In genomic region chr14:79451681-79452590, GRCm38 (mm10) we compare ENCODE assay signal across 8 mouse cellular contexts. TPM values are rescaled to one million over a fixed set of nuclear protein-coding genes. Genes with fewer than 3 reads are reported as not detected.
A peak's percentile ranks its signal among the peaks of the same experiment; 100 is the strongest.
DNase-seq lines count a peak whose midpoint lies in the region; ATAC-seq and TF ChIP-seq lines count a peak whose summit lies in the region.
"Not testable (repeated sequence)": the region's sequence is repeated elsewhere in the genome, so short reads cannot be mapped to it uniquely, and the experiment has no call there.

Gene Kbtbd6 (plus strand): TSS chr14:79451835.

- not testable (repeated sequence) for H3K27ac ChIP-seq in cerebellum, adult 2 months (ENCODE audit: insufficient read depth, low read length); forebrain, embryonic 16.5 days (ENCODE audit: low read length); neural tube, embryonic 13.5 days (replicated peaks)
- peak within 1 kb of the TSS; percentile 81 for H3K27ac ChIP-seq in liver, postnatal 0 days (ENCODE audit: low read depth)

- peak; percentile 70 for DNase-seq in G1E (ENCODE audit: low spot score)
- peak; percentile 77 to 83 for DNase-seq in cerebellum, adult 2 months
- DNase-seq in heart, postnatal 25 days (ENCODE audit: low spot score): peak; percentile 55
- peak; percentile 71 for DNase-seq in layer of hippocampus, adult 11-12 months (ENCODE audit: low spot score)
- DNase-seq in liver, postnatal 0 days: peak; percentile 89
- DNase-seq in telencephalon, adult 2 months (ENCODE audit: low read depth, low spot score): peak; percentile 89

- H3K36me3 ChIP-seq in G1E (replicated peaks); forebrain, embryonic 16.5 days (ENCODE audit: control insufficient read depth, insufficient read depth); liver, postnatal 0 days (replicated peaks; ENCODE audit: insufficient read depth, low read length); neural tube, embryonic 13.5 days: not testable (repeated sequence)

- 22% methylated on average over 45 of the region's 89 CpGs for WGBS in cerebellum, adult 2 months
- WGBS in forebrain, embryonic 16.5 days: 22% methylated on average over 40 of the region's 89 CpGs
- 8% methylated on average over 27 of the region's 89 CpGs for WGBS in liver, postnatal 0 days (ENCODE audit: insufficient replicate concordance)
- 20% methylated on average over 43 of the region's 89 CpGs for WGBS in neural tube, embryonic 13.5 days

- not testable (repeated sequence) for H3K27me3 ChIP-seq in G1E (ENCODE audit: insufficient read depth, low read length); cerebellum, adult 2 months (ENCODE audit: control insufficient read depth, insufficient read depth, low read length); forebrain, embryonic 16.5 days (replicated peaks; ENCODE audit: control insufficient read depth, insufficient read depth, low read length); liver, postnatal 0 days (ENCODE audit: insufficient read depth, low read length); neural tube, embryonic 13.5 days

- H3K4me2 ChIP-seq in forebrain, embryonic 16.5 days (ENCODE audit: low read length): peak within 1 kb of the TSS; percentile 71
- peak within 1 kb of the TSS; percentile 84 for H3K4me2 ChIP-seq in liver, postnatal 0 days (ENCODE audit: low read depth, low read length)
- H3K4me2 ChIP-seq in neural tube, embryonic 13.5 days: peak within 1 kb of the TSS; percentile 66

- not testable (repeated sequence) for TF ChIP-seq CTCF in G1E (IDR thresholded peaks at IDR 0.05; ENCODE audit: low read depth, low read length); cerebellum, adult 2 months (IDR thresholded peaks at IDR 0.05; ENCODE audit: borderline replicate concordance, insufficient read depth, low read depth, low read length)
- TF ChIP-seq CTCF in liver, postnatal 0 days (IDR thresholded peaks at IDR 0.05; ENCODE audit: low read depth): peak; percentile 22; the same call in 1 of the 2 replicates

- intact Hi-C loops in heart, postnatal 25 days (cut with DNase I): loop anchor here (2.0 kb wide), 1 partner anchor 23 kb away; no protein-coding TSS in a partner anchor

- H3K9me3 ChIP-seq in G1E (replicated peaks); forebrain, embryonic 16.5 days (ENCODE audit: control insufficient read depth, low read length); liver, postnatal 0 days (ENCODE audit: low read length); neural tube, embryonic 13.5 days: not testable (repeated sequence)

- H3K4me3 ChIP-seq in G1E (ENCODE audit: low read depth, low read length): peak within 1 kb of the TSS; percentile 72
- peak within 1 kb of the TSS; percentile 77 for H3K4me3 ChIP-seq in cerebellum, adult 2 months (replicated peaks; ENCODE audit: insufficient read depth, low read depth, low read length)
- peak within 1 kb of the TSS; percentile 70 for H3K4me3 ChIP-seq in forebrain, embryonic 16.5 days (replicated peaks; ENCODE audit: low read length)
- H3K4me3 ChIP-seq in liver, postnatal 0 days (ENCODE audit: low read depth, low read length): peak within 1 kb of the TSS; percentile 65
- H3K4me3 ChIP-seq in neural tube, embryonic 13.5 days: peak within 1 kb of the TSS; percentile 59

- TF ChIP-seq EP300 in liver, postnatal 0 days (IDR thresholded peaks at IDR 0.05; ENCODE audit: low read depth): peak; percentile 57

- not testable (repeated sequence) for H3K4me1 ChIP-seq in G1E (ENCODE audit: insufficient read depth, low read depth, low read length); cerebellum, adult 2 months (ENCODE audit: control insufficient read depth, insufficient read depth, low read length); forebrain, embryonic 16.5 days (replicated peaks; ENCODE audit: control insufficient read depth, insufficient read depth, low read length); liver, postnatal 0 days (ENCODE audit: insufficient read depth); neural tube, embryonic 13.5 days (replicated peaks)

- ATAC-seq in G1E (ENCODE audit: extremely low read depth, insufficient number of reproducible peaks, low FRiP score, poor library complexity, severe bottlenecking): peak; percentile 86
- ATAC-seq in forebrain, embryonic 16.5 days: peak; percentile 95
- ATAC-seq in liver, postnatal 0 days: peak; percentile 97
- peak; percentile 89 for ATAC-seq in neural tube, embryonic 13.5 days (ENCODE audit: low read depth)

- H3K9ac ChIP-seq in forebrain, embryonic 16.5 days (replicated peaks; ENCODE audit: low read depth, low read length): peak within 1 kb of the TSS; percentile 61
- H3K9ac ChIP-seq in liver, postnatal 0 days (replicated peaks): peak within 1 kb of the TSS; percentile 65
- peak within 1 kb of the TSS; percentile 60; the same call in 1 of the 2 replicates for H3K9ac ChIP-seq in neural tube, embryonic 13.5 days

- not testable (repeated sequence) for TF ChIP-seq POLR2A in cerebellum, adult 2 months (IDR thresholded peaks at IDR 0.05; ENCODE audit: borderline replicate concordance, insufficient read depth, low read length)

RNA-seq across cellular contexts. Expression of gene Kbtbd6, which starts in this region (rescaled TPM):
- total RNA-seq in G1E (2014; fragmentation: Nextera tagmentation) (0.68 and 1.2 TPM in 2 replicates), G1E (2017) (5.3 and 6.0 TPM in 2 replicates)
- polyA plus RNA-seq in G1E (2012): 1.1 and 1.5 TPM in 2 replicates
- 0.51 and 0.84 TPM in 2 replicates for polyA plus RNA-seq in cerebellum, adult 2 months (2012; rRNA removed)
- polyA plus RNA-seq in forebrain, embryonic 16.5 days (2015; fragmentation: Nextera tagmentation; extraction: Ambion mirVana): 2.8 and 3.8 TPM in 2 replicates
- total RNA-seq in heart, postnatal 25 days (2021): under 1 TPM; 0.17 to 0.29 TPM
- 1.8 and 2.4 TPM in 2 replicates for polyA plus RNA-seq in liver, postnatal 0 days (2015; fragmentation: Nextera tagmentation; extraction: Ambion mirVana)
- polyA plus RNA-seq in neural tube, embryonic 13.5 days (2015; fragmentation: Nextera tagmentation; extraction: Ambion mirVana): 1.6 and 1.8 TPM in 2 replicates

Comparison
In these comparisons a context has a peak if more than half of its experiments do, and no peak if none do; other contexts are left out.
1. Peak in DNase-seq and H3K4me3 ChIP-seq in cerebellum, adult 2 months; RNA of the gene not detected or under 1 TPM.
2. Peak in DNase-seq in heart, postnatal 25 days; RNA of the gene not detected or under 1 TPM.